Mouse (Mus musculus) 3T3-L1 (cell line): Measurements from ENCODE around the gene Prkch.
"Not testable (repeated sequence)": the region's sequence is repeated elsewhere in the genome, so short reads cannot be mapped to it uniquely, and the experiment has no call there.

Experiments
- DNase-seq: peaks from one replicate; pipeline ENCODE4 v3.0.0-alpha.2; 2015; ENCODE audit warnings: low read depth, low spot score

The Prkch gene

GRCm38 (mm10) chr12:73584610-73585240 lies at the start of gene Prkch:
Prkch (plus strand) TSS chr12:73584796.
- no peak for DNase-seq

- no peak for DNase-seq
Observed at GRCm38 (mm10) chr12:73537499-73538138, 47.0 kb upstream of the Prkch start.

DNA sequence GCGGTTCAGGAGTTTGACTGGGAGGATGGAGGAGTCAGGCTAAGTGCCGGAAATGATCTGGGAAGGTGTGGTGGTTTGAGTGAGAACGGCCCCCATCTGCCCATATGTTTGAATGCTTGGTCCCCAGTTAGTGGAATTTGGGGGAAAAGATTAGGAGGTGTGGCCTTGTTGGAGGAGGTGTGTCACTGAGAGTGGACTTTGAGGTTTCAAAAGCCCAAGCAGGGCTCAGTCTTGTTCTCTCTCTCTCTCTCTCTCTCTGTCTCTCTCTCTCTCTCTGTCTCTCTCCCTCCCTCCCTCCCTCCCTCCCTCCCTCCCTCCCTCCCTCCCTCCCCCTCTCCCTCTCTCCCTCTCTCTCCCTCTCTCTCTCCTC lies 46.5 kb upstream of the Prkch start:
- not testable (repeated sequence) for DNase-seq

DNA sequence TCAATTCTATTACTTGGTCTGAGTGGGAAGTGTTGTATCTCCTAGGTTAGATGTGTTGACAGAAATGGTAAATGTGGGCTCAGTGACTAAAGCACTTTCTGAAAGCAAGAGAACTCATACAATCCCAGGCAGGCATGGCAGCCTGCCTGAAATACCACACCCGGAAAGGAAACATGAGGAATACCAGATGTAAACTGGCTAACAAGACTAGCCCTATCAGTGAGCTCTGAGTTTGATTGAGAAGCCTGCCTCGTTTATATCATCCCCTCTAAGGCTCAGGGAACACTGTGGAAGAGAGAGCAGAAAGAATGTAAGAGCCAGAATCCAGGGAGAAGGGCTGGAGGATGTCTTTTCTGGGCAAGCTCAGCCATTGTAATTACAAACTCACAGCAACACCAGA lies 45.4 kb upstream of the Prkch start:
- peak; percentile 95 for DNase-seq

DNA sequence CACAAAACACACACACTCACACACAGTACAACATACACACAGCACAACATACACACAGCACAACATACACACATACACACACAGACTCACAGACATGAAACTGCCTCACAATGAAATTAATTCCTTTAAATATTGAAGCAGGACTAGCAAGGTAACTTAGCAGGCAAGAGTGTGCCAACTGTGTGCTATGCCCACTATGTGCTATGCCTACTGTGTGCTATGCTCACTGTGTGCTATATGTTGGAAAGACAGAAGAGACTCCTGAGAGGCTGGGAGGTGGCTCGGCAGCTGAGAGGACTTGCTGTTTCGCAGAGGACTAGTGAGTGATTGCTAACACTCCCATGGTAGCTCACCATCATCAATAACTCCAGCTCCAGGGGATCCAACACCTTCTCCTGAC lies 44.2 kb upstream of the Prkch start:
- DNase-seq, result no peak

- no peak for DNase-seq
Observed at GRCm38 (mm10) chr12:73543191-73543590, 41.4 kb upstream of the Prkch start.

GRCm38 (mm10) chr12:73544736-73545671 lies 39.6 kb upstream of the Prkch start:
- DNase-seq, result no peak

DNA sequence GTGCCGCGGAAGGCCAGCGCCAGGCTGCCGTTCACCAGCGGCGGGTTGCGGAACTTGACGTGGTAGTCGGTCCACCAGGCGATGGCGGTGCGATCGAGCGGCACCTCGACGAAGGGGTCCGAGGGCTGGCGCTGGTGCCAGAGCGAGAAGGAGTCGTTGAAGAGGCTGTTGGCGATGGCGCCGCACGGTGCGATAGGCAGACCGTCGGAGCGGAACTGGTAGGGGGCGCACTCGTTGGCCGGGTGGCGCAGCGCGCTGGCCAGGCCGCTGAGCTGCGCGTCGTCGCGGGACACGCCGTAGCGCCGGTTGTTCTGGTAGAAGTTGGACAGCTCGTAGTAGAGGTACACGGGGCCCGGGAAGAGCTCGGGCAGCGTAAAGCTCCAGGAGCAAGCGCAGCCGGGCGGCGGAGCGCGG lies 38.9 kb upstream of the Prkch start:
- no peak for DNase-seq

- DNase-seq, result no peak
Observed at GRCm38 (mm10) chr12:73546086-73546711, 38.4 kb upstream of the Prkch start, which contains the start of gene Tmem30b. Tmem30b (minus strand) TSS chr12:73546392.

GRCm38 (mm10) chr12:73547646-73548045 lies 37.0 kb upstream of the Prkch start:
- DNase-seq, result no peak

DNA sequence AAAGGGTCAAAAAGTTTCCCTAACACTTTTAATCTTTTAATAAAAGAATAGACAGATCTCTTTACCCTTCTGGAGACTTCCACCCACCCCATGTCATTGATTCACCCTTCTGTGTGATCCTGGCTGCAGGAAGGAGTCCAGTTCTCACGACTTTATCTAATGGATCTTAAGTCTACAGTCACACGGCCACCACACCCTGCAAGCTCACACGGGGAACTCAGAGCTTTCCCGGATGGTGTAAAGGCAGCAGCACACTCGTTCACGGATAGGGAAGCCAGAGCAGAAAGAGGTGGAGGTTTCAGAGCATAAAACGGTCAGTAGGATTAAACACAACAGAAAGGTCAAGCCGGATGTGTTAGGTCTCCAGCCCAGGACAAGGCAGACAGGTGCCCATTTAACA lies 36.3 kb upstream of the Prkch start:
- no peak for DNase-seq

GRCm38 (mm10) chr12:73554155-73554554 lies 30.4 kb upstream of the Prkch start:
- DNase-seq, result peak; percentile 90

DNA sequence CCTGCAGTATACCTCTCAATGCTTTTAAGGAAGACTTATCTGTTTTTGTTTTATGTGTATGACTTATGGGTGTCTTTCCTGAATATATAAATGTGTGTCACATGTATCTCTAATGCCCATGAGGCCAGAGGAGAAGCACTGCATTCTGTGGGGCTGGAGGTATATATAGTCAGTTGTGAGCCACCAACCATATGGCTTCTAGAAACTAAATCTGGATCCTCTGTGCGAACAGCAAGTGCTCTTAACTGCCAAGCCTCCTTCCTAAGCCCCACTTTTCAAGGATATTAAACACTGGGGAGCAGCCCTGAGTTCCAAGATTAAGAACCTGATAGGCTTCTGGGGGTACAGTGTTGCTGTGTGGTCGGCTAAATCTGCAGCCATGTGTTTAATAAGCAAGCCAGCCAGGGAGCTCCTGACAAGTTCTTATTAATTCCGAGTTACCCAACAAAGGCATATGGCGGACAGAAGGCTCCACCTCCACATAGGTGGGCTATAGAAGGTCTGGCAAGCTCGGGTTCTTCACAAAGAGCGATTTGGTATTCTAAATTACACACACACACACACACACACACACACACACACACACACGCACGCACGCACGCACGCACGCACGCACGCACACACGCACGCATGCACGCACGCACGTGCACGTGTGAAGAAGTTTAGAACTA lies 25.9 kb upstream of the Prkch start:
- no peak for DNase-seq

- DNase-seq, result peak; percentile 25
Observed at GRCm38 (mm10) chr12:73560091-73560490, 24.5 kb upstream of the Prkch start.

GRCm38 (mm10) chr12:73563122-73563521 lies 21.5 kb upstream of the Prkch start:
- not testable (repeated sequence) for DNase-seq

DNA sequence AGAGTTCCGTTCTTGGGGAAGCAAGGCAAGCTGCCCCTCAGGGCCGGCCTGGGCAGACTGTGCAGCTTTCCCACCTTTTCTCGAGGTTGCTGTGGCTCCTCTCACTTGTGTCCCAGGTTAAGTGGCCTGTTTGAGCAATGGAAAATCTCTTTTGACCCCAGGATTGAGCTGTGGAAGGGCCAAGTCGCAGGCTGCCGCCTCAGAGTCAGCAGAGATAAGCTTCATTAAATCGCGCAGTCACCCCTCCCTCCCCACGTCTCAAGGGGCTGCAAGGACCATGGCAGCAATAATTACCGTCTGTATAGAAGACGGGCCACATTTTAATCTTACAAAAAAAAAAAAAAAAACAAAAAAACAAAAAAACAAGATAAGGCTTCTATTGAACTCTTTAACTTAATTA lies 20.4 kb upstream of the Prkch start:
- no peak for DNase-seq

- peak; percentile 67 for DNase-seq
Observed at GRCm38 (mm10) chr12:73564795-73565619, 19.6 kb upstream of the Prkch start.

DNA sequence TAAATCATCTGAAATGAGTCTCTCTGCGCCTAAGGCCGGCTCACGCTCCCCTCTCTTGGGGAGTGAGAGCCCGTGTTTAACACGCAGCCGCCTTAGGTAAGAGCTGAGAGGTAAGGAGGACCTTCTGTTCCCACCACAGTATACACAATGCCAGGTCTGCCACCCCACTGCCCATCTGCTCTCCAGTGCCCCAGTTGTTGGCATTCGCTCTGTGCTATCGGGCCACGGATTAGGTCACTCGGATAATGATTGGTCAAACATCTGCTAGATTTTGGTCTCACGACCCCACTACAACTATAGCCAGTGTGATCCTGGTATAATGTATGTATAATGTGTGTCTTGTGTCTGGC lies 19.0 kb upstream of the Prkch start:
- no peak for DNase-seq

DNA sequence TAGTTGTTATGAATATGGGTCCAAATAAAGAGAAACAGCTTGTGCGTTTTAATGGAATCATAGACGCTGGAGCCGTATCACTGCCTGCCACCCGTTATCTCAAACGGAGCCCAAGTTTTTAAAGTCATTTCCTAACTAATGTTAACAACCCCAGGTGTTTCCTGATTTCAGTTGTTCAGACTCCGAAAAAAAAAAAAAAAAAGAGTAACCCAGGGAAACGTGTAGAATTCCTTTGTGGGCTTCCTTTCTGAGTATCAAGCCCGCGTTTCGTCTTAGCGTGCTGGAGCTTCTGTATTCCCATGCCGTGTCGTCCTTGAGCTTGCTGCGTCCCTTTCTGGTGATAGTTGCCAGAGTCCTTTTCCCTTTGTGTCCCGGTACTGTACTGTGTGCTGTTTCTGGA lies 10.0 kb upstream of the Prkch start:
- DNase-seq, result no peak

DNA sequence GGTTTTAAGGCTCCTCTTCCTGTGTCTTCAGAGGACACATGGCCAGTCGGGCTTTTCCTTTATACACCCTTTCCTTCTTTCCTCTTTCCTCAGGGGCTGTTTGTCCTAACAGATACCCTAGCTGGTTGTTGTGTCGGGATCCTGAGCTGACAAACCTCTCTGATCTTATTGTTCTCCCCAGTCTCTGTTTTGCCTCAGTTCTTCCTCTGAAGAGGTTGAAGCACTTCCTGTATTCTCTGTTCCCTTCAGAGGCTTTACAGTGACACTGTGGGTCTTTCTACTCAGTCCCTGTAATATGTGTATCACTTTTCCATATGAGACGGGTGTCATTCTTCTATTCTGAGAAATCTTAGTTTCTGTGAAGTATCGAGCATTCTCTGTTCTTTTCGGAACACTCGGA lies 6.5 kb upstream of the Prkch start:
- DNase-seq, result no peak

DNA sequence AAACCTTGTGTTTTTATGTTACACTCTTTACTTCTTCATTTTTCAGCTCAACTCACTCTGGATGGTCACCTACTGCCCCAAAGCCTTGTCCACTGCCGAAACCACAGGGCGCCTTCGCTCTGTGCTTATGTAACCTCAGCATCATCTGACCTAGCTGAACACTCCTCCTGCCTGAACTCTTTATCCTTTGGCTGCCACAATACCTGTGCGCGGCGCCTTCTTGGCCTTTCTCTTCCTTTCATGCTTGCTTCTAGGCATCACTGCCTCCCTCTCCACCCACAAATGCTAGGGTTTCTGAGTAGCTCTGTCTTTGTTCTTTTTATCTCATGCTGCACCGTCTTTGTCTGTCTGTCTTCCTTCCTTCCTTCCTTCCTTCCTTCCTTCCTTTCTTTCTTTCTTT lies 3.8 kb upstream of the Prkch start:
- DNase-seq, result no peak
